Mouse (Mus musculus) frontal cortex, postnatal 25 days (tissue): Measurements from ENCODE around the gene Rpain.
A peak's percentile ranks its signal among the peaks of the same experiment; 100 is the strongest.

Experiments used
- DNase-seq, 2 experiments: peaks; one replicate each; pipeline ENCODE4 v3.0.0; 2022; ENCODE audit warnings: low spot score in 2 of 2

Rpain gene

GRCm38 (mm10) chr11:71001167-71001566 is 31.2 kb downstream of the Rpain start:
- DNase-seq = no peak

GRCm38 (mm10) chr11:71003611-71004315 is 33.8 kb downstream of the Rpain start:
- DNase-seq = no peak

GRCm38 (mm10) chr11:71004316-71004773 is 34.3 kb downstream of the Rpain start, which contains the start of gene Dhx33:
Gene Dhx33 (minus strand): TSS chr11:71004437.
- peak; percentile 95 to 97 for DNase-seq

GRCm38 (mm10) chr11:71005046-71005445 is 35.0 kb downstream of the Rpain start:
- no peak for DNase-seq

GRCm38 (mm10) chr11:71007026-71007425 is 37.0 kb downstream of the Rpain start:
- no peak for DNase-seq

GRCm38 (mm10) chr11:71007831-71008230 is 37.8 kb downstream of the Rpain start:
- DNase-seq = no peak

- no peak for DNase-seq
These were observed 38.3 kb downstream of the Rpain start for GRCm38 (mm10) chr11:71008321-71008720.

GRCm38 (mm10) chr11:71012743-71013142 is 42.7 kb downstream of the Rpain start:
- DNase-seq = no peak

- DNase-seq = no peak
These were observed 47.0 kb downstream of the Rpain start for GRCm38 (mm10) chr11:71017051-71017450.

- DNase-seq = no peak
These were observed 48.6 kb downstream of the Rpain start for GRCm38 (mm10) chr11:71018416-71019200.

GRCm38 (mm10) chr11:71019201-71020068 is 49.4 kb downstream of the Rpain start, which contains the start of the genes Mis12 and Derl2:
Gene Mis12 (plus strand): TSS chr11:71019611.
Gene Derl2 (minus strand): TSS chr11:71019841.
- DNase-seq = peak; percentile 96 to 98
